Mouse (Mus musculus): ENCODE results near the gene Zfp692. TPM values are rescaled to one million over a fixed set of nuclear protein-coding genes. Genes with fewer than 3 reads are reported as not detected.
A peak's percentile ranks its signal among the peaks of the same experiment; 100 is the strongest.
"Not testable (repeated sequence)": the region's sequence is repeated elsewhere in the genome, so short reads cannot be mapped to it uniquely, and the experiment has no call there.

Zfp692 gene
- polyA plus RNA-seq, 1 experiment from 2014 or later, result 19.2 TPM

- Histone ChIP-seq H3K27ac (ENCODE audit: low read depth, low read length) (peak overlapping the region; percentile 93), H3K4me1 (replicated peaks; ENCODE audit: control insufficient read depth, insufficient read depth, low read length) (peaks cover 5% of the 10 kb centered on the region; the same call in 1 of the 2 replicates), H3K27me3 (replicated peaks; ENCODE audit: control insufficient read depth, insufficient read depth, low read length) (no peaks in the 10 kb centered on the region), H3K9ac (ENCODE audit: low read depth, low read length) (peak overlapping the region; percentile 74), H3K4me3 (ENCODE audit: low read depth, low read length) (peak overlapping the region; percentile 73), H3K36me3 (ENCODE audit: control insufficient read depth, insufficient read depth, low read length) (no peaks in the 10 kb centered on the region), H3K4me2 (peak overlapping the region; percentile 69), H3K9me3 (ENCODE audit: control insufficient read depth, low read length) (no peaks in the 10 kb centered on the region)
- under 1% methylated on average over 36 of the region's 36 CpGs for WGBS
- peak; percentile 87 for ATAC-seq (replicated peaks; ENCODE audit: low FRiP score)
- DNase-seq (ENCODE audit: low spot score), result peak; percentile 100
Observed at GRCm38 (mm10) chr11:58301837-58302754, 4.8 kb upstream of the Zfp692 start.

- peak overlapping the region; percentile 69 for H3K4me2 ChIP-seq
- ATAC-seq (replicated peaks; ENCODE audit: low FRiP score) (peak; percentile 50), DNase-seq (ENCODE audit: low spot score) (no peak)
- no peaks in the 10 kb centered on the region for H3K27me3 ChIP-seq (replicated peaks; ENCODE audit: control insufficient read depth, insufficient read depth, low read length)
- peaks cover 5% of the 10 kb centered on the region for H3K4me1 ChIP-seq (replicated peaks; ENCODE audit: control insufficient read depth, insufficient read depth, low read length)
- peak overlapping the region; percentile 93 for H3K27ac ChIP-seq (ENCODE audit: low read depth, low read length)
- H3K36me3 ChIP-seq (ENCODE audit: control insufficient read depth, insufficient read depth, low read length), result no peaks in the 10 kb centered on the region
- H3K9ac ChIP-seq (ENCODE audit: low read depth, low read length), result peak overlapping the region; percentile 74
- no peaks in the 10 kb centered on the region for H3K9me3 ChIP-seq (ENCODE audit: control insufficient read depth, low read length)
- 2% methylated on average over 26 of the region's 26 CpGs for WGBS
- H3K4me3 ChIP-seq (ENCODE audit: low read depth, low read length), result peak overlapping the region; percentile 73
Observed at GRCm38 (mm10) chr11:58302774-58303445, 4.0 kb upstream of the Zfp692 start.

- Histone ChIP-seq H3K9me3 (ENCODE audit: control insufficient read depth, low read length) (no peaks in the 10 kb centered on the region), H3K27me3 (replicated peaks; ENCODE audit: control insufficient read depth, insufficient read depth, low read length) (no peaks in the 10 kb centered on the region), H3K36me3 (ENCODE audit: control insufficient read depth, insufficient read depth, low read length) (no peaks in the 10 kb centered on the region), H3K4me3 (ENCODE audit: low read depth, low read length) (peak overlapping the region; percentile 34), H3K4me1 (replicated peaks; ENCODE audit: control insufficient read depth, insufficient read depth, low read length) (peaks cover 8% of the 10 kb centered on the region), H3K9ac (ENCODE audit: low read depth, low read length) (no peak overlapping the region; the same call in 1 of the 2 replicates), H3K4me2 (peak overlapping the region; percentile 59), H3K27ac (ENCODE audit: low read depth, low read length) (no peak overlapping the region)
- ATAC-seq (replicated peaks; ENCODE audit: low FRiP score) (no peak), DNase-seq (ENCODE audit: low spot score) (no peak)
- 55% methylated on average over 7 of the region's 7 CpGs for WGBS
Observed at GRCm38 (mm10) chr11:58303594-58303993, 3.3 kb upstream of the Zfp692 start.

GRCm38 (mm10) chr11:58305299-58305698 is 1.6 kb upstream of the Zfp692 start:
- not testable (repeated sequence) for H3K4me3 ChIP-seq (ENCODE audit: low read depth, low read length); DNase-seq (ENCODE audit: low spot score); H3K27ac ChIP-seq (ENCODE audit: low read depth, low read length); ATAC-seq (replicated peaks; ENCODE audit: low FRiP score); H3K9ac ChIP-seq (ENCODE audit: low read depth, low read length); H3K4me1 ChIP-seq (replicated peaks; ENCODE audit: control insufficient read depth, insufficient read depth, low read length); H3K4me2 ChIP-seq; H3K27me3 ChIP-seq (replicated peaks; ENCODE audit: control insufficient read depth, insufficient read depth, low read length); H3K9me3 ChIP-seq (ENCODE audit: control insufficient read depth, low read length); H3K36me3 ChIP-seq (ENCODE audit: control insufficient read depth, insufficient read depth, low read length)
- WGBS, result 88% methylated on average over 8 of the region's 8 CpGs

DNA sequence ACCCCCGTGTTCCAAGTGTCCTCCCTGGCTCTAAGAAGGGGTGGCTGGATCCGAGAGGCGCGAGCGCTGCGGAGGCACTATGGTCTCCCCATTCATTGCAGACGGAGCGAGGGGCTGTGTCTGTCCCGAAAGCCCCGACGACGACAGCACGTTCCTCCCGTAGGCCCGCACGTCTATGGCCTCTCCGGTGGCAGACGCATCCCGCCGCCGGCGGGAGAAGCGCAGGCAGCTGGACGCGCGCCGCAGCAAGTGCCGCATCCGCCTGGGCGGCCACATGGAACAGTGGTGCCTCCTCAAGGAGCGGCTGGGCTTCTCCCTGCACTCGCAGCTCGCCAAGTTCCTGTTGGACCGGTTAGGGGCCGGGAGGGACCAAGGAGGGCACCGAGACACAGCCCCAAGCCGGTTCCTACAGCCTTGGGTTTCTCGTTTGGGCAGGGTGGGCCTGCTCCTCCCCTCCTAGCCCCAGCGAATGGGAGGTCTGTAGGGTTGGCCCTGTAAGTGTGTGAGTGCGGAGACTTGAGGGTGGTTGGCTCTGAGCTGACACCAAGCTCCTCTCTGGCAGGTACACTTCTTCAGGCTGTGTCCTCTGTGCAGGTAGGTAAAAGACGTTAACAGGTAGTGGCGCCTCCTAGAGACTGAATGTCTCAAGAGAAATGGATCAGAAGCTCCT is 677 bp downstream of the Zfp692 start:
- H3K9me3 ChIP-seq (ENCODE audit: control insufficient read depth, low read length), result no peaks in the 10 kb centered on the region
- H3K27ac ChIP-seq (ENCODE audit: low read depth, low read length), result peak overlapping the region; percentile 88
- H3K4me1 ChIP-seq (replicated peaks; ENCODE audit: control insufficient read depth, insufficient read depth, low read length), result peaks cover 8% of the 10 kb centered on the region
- peak; percentile 75 for DNase-seq (ENCODE audit: low spot score)
- peak overlapping the region; percentile 92 for H3K9ac ChIP-seq (ENCODE audit: low read depth, low read length)
- H3K27me3 ChIP-seq (replicated peaks; ENCODE audit: control insufficient read depth, insufficient read depth, low read length), result no peaks in the 10 kb centered on the region
- peak overlapping the region; percentile 92 for H3K4me2 ChIP-seq
- ATAC-seq (replicated peaks; ENCODE audit: low FRiP score), result peak; percentile 83
- under 1% methylated on average over 42 of the region's 42 CpGs for WGBS
- H3K36me3 ChIP-seq (ENCODE audit: control insufficient read depth, insufficient read depth, low read length), result no peaks in the 10 kb centered on the region; the same call in 1 of the 2 replicates
- H3K4me3 ChIP-seq (ENCODE audit: low read depth, low read length), result peak overlapping the region; percentile 68

DNA sequence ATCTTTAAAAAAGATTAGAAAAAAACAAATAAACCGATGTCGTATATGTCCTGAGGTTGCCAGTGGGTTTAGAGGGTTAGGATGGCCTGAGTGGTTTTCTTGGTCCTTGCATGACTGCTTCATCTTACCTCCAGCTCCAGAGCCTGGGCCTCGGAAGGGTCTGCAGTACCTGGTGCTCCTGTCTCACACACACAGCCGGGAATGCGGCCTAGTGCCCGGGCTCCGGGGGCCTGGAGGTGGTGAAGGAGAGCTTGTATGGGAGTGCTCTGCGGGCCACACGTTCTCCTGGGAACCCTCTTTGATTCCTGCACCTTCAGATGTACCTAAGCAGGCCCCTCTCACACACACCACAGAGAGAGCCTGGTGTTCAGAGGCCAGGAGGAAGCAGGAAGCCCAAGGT is 1.8 kb downstream of the Zfp692 start:
- 94% methylated on average over 9 of the region's 9 CpGs for WGBS
- no peak for ATAC-seq (replicated peaks; ENCODE audit: low FRiP score)
- Histone ChIP-seq H3K9me3 (ENCODE audit: control insufficient read depth, low read length) (no peaks in the 10 kb centered on the region), H3K27me3 (replicated peaks; ENCODE audit: control insufficient read depth, insufficient read depth, low read length) (no peaks in the 10 kb centered on the region), H3K27ac (ENCODE audit: low read depth, low read length) (no peak overlapping the region), H3K9ac (ENCODE audit: low read depth, low read length) (no peak overlapping the region), H3K36me3 (ENCODE audit: control insufficient read depth, insufficient read depth, low read length) (no peaks in the 10 kb centered on the region; the same call in 1 of the 2 replicates), H3K4me3 (ENCODE audit: low read depth, low read length) (no peak overlapping the region), H3K4me2 (no peak overlapping the region), H3K4me1 (replicated peaks; ENCODE audit: control insufficient read depth, insufficient read depth, low read length) (peaks cover 6% of the 10 kb centered on the region)
- DNase-seq (ENCODE audit: low spot score), result no peak

DNA sequence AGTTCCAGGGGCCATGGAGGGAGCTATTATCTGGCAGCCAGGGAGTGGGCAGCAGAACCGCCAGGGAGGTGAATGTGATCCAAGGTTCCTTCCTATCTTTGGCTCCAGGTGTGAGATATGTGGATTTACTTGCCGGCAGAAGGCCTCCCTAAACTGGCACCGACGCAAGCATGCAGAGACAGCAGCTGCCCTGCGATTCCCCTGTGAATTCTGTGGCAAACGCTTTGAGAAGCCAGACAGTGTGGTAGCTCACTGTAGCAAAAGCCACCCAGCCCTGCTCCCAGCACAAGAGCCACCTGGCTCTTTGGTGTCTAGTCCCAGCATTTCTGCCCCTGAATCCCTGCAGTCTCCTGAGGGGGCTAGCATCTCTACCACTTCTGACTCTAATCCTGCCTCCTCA is 7.2 kb downstream of the Zfp692 start:
- ATAC-seq (replicated peaks; ENCODE audit: low FRiP score) (no peak), DNase-seq (ENCODE audit: low spot score) (no peak)
- no peak overlapping the region for H3K27ac ChIP-seq (ENCODE audit: low read depth, low read length)
- peaks cover 22% of the 10 kb centered on the region for H3K36me3 ChIP-seq (ENCODE audit: control insufficient read depth, insufficient read depth, low read length)
- H3K27me3 ChIP-seq (replicated peaks; ENCODE audit: control insufficient read depth, insufficient read depth, low read length), result no peaks in the 10 kb centered on the region
- no peaks in the 10 kb centered on the region for H3K9me3 ChIP-seq (ENCODE audit: control insufficient read depth, low read length)
- H3K9ac ChIP-seq (ENCODE audit: low read depth, low read length), result no peak overlapping the region
- no peaks in the 10 kb centered on the region for H3K4me1 ChIP-seq (replicated peaks; ENCODE audit: control insufficient read depth, insufficient read depth, low read length)
- H3K4me3 ChIP-seq (ENCODE audit: low read depth, low read length), result no peak overlapping the region
- WGBS, result 85% methylated on average over 6 of the region's 6 CpGs
- no peak overlapping the region for H3K4me2 ChIP-seq

GRCm38 (mm10) chr11:58315536-58316168 is 8.8 kb downstream of the Zfp692 start:
- Histone ChIP-seq H3K27ac (ENCODE audit: low read depth, low read length) (no peak overlapping the region), H3K9me3 (ENCODE audit: control insufficient read depth, low read length) (no peaks in the 10 kb centered on the region), H3K9ac (ENCODE audit: low read depth, low read length) (no peak overlapping the region), H3K4me2 (no peak overlapping the region), H3K4me1 (replicated peaks; ENCODE audit: control insufficient read depth, insufficient read depth, low read length) (no peaks in the 10 kb centered on the region), H3K36me3 (ENCODE audit: control insufficient read depth, insufficient read depth, low read length) (peaks cover 24% of the 10 kb centered on the region), H3K27me3 (replicated peaks; ENCODE audit: control insufficient read depth, insufficient read depth, low read length) (no peaks in the 10 kb centered on the region), H3K4me3 (ENCODE audit: low read depth, low read length) (no peak overlapping the region)
- DNase-seq (ENCODE audit: low spot score) (no peak), ATAC-seq (replicated peaks; ENCODE audit: low FRiP score) (no peak)
- 90% methylated on average over 5 of the region's 5 CpGs for WGBS

Data from liver, embryonic 11.5 days (tissue).